Mouse (Mus musculus) gastrocnemius, adult 2 months (tissue): ENCODE measurements around the gene Cptp. TPM values are rescaled to one million over a fixed set of nuclear protein-coding genes. Genes with fewer than 3 reads are reported as not detected.

Experiments
- DNase-seq: peaks from one replicate; pipeline ENCODE4 v3.0.0; 2022
- H3K27ac ChIP-seq: fragments of 200-600 bp; 2 replicates; pipeline ENCODE4 v1.8.1; 2022; ENCODE audit warnings: mild to moderate bottlenecking
- H3K4me3 ChIP-seq: fragments of 200-600 bp; 2 replicates; pipeline ENCODE4 v1.8.1; 2022; ENCODE audit warnings: mild to moderate bottlenecking, moderate library complexity
- CTCF ChIP-seq: fragments of 200-600 bp; IDR thresholded peaks from 2 replicates; pipeline ENCODE4 v1.8.1; 2022; ENCODE audit warnings: antibody characterized with exemption, mild to moderate bottlenecking, moderate library complexity
- intact Hi-C: fragments of 180-260 bp; cut with DNase I; formaldehyde crosslinking; loops from one replicate; pipeline ENCODE4 v1.15.1; 2025
- long read RNA-seq, 2 experiments: library from polyadenylated mRNA; stranded (forward); transcript quantifications; one replicate each; pipeline ENCODE4 v2.0.0; 2021
- total RNA-seq, 2 experiments: library from RNA; stranded (reverse); gene quantifications; 2 replicates each; pipeline ENCODE4 v1.2.3; 2021

Cptp gene
- 10 to 100 TPM; 13.6 to 18.0 TPM for total RNA-seq
- long read RNA-seq, experiment 1, transcript Cptp-201 (3 exons, 2,662 nt), result major isoform, 16 of 18 reads
- long read RNA-seq, experiment 1, partial matches to known transcripts, result 1 of 18 reads
- long read RNA-seq, experiment 1, other reads (novel, unspliced or antisense), result 1 of 18 reads
- long read RNA-seq, experiment 2, transcript Cptp-201 (3 exons, 2,662 nt), result major isoform, 23 of 25 reads
- long read RNA-seq, experiment 2, partial matches to known transcripts, result 0 of 25 reads
- long read RNA-seq, experiment 2, other reads (novel, unspliced or antisense), result 2 of 25 reads

GRCm38 (mm10) chr4:155869317-155870033 lies at the start of gene Cptp, which contains the start of gene Ints11:
Gene Cptp (minus strand): TSS chr4:155869440.
Gene Ints11 (plus strand): TSS chr4:155869546.
- intact Hi-C loops, result loop anchor here (2.0 to 10.0 kb wide), 2 partner anchors 23 to 235 kb away; partner anchors contain the start of gene 9430015G10Rik
- peak within 1 kb of the TSS; percentile 95 for H3K4me3 ChIP-seq
- DNase-seq, result peak; percentile 98
- peak within 1 kb of the TSS; percentile 88 for H3K27ac ChIP-seq
- TF ChIP-seq CTCF, result peak; percentile 49

GRCm38 (mm10) chr4:155908751-155909150 lies 39.5 kb upstream of the Cptp start:
- TF ChIP-seq CTCF, result no peak
- intact Hi-C loops, result no loop called here
- H3K27ac ChIP-seq, result no peak overlapping the region
- DNase-seq, result peak; percentile 17
- H3K4me3 ChIP-seq, result no peak overlapping the region

DNA sequence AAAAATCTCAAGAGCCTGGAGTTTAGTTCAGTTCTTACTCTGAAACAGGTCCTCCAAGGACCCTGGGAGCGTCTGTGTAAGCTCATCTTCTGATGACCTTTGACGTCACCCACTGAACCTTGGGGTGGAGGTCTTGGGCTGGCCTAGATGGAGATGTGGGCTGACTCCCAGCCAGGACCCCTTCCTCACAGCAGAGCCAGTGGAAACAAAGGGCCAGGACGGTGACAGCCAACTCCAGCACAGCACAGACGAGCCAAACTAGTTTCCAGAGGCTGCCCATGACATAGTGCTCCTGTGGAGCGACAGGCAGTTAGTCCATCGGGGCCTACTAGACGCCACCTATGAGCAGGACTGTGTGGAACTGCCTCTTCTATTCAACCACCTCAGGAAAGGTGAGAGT lies 39.0 kb upstream of the Cptp start:
- no peak overlapping the region for H3K27ac ChIP-seq
- intact Hi-C loops, result no loop called here

DNA sequence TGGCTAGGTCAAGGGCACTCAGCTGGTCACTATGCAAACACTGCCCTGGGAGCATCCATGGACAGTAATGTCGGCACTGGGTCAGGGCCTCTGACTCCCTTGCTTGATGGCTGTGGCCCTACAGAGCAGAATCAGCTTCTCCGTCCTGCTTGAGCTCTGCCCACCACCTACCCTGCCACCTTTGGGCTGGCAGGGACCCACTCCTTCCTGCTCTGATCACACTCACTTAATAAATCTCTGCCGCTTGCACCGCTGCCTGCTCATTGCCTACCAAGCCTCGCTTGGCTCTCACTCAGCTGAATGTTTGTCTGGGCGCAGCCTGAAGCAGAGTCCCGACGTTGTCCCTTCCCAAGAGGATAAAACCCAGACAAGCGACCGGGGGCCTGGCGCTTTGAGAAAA lies 37.8 kb upstream of the Cptp start:
- no peak for TF ChIP-seq CTCF
- H3K27ac ChIP-seq, result no peak overlapping the region
- intact Hi-C loops, result no loop called here
- H3K4me3 ChIP-seq, result no peak overlapping the region
- peak; percentile 13 for DNase-seq

More for the DNA sequence above, 39.0 kb upstream of the Cptp start:
- no peak overlapping the region for H3K4me3 ChIP-seq
- DNase-seq, result peak; percentile 18
- TF ChIP-seq CTCF, result no peak

DNA sequence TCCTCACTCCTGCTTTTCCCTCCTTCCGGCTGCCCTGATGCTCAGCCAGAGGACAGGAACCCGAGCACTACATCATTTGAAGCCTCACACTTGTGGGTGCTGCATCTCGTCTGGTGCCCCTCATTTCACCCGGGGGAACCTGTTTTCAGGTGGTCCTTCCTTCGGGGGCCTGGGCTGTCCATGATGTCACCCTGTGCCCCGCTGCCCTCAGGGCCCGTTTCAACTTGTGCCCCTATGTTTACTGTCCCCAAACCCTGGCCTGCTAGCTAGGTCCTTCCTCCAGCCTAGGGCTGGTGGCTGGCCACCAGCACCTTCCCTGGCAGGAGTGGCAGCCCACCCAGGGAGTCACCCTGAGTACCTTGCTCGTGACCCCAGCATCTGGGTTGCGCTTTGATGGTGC lies 36.9 kb upstream of the Cptp start:
- no peak overlapping the region for H3K27ac ChIP-seq
- no peak for TF ChIP-seq CTCF
- no peak overlapping the region for H3K4me3 ChIP-seq
- intact Hi-C loops, result no loop called here
- DNase-seq, result peak; percentile 16

DNA sequence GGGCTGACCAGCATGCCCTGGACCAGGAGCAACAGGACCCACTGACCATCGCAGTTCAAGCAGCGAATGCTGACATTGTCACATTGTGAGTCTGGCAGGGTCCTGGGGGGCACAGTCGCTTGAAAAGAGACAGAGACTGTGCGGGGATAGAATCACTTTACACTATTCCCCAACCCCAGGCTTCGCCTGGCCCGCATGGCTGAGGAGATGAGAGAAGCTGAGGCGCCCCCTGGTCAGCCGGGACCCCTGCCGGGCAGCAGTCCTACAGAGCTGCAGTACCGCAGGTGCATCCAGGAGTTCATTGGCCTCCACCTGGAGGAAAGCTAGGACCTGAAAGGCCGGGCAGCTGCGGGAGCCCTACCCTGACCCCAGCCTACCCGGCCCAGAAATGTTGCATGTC lies 36.4 kb upstream of the Cptp start:
- H3K4me3 ChIP-seq, result no peak overlapping the region
- H3K27ac ChIP-seq, result no peak overlapping the region
- peak; percentile 15 for DNase-seq
- no peak for TF ChIP-seq CTCF
- intact Hi-C loops, result no loop called here

DNA sequence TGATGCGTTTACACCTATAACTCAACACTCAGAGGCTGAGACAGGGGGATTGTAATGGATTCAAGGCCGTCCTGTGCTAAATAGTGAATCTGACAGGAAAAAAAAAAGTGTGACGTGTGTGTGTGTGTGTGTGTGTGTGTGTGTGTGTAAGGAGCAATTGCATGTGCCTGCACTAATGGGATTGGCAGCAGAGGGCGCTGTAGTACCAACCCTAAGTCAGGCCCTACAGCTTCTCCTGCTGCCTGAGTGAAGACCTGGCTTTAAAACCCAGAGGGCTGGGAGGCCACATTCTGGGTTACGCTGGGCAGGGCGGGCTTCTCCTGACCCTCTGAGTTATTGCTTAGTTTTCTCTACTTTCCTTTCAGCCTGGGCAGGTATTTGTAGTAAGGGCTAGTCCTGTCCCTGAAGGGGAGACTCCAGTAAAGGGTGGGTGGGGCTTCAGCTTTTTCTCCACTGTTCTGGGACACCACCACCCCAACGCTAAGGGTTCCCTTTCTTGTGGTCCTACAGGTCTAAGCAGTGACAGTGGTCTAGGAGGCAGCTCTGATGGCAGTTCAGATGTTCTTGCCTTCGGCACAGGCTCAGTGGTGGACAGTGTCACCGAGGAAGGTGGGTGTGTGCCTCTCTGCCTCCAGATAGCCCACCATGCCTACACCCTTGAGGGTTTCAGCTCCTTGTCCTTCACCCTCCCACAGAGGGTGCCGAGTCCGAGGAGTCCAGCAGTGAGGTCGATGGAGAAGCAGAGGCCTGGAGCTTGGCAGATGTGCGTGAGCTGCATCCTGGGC lies 35.3 kb upstream of the Cptp start:
- H3K27ac ChIP-seq, result no peak overlapping the region
- DNase-seq, result peak; percentile 35
- intact Hi-C loops, result no loop called here
- peak; percentile 18; the same call in 1 of the 2 replicates for TF ChIP-seq CTCF
- no peak overlapping the region for H3K4me3 ChIP-seq

DNA sequence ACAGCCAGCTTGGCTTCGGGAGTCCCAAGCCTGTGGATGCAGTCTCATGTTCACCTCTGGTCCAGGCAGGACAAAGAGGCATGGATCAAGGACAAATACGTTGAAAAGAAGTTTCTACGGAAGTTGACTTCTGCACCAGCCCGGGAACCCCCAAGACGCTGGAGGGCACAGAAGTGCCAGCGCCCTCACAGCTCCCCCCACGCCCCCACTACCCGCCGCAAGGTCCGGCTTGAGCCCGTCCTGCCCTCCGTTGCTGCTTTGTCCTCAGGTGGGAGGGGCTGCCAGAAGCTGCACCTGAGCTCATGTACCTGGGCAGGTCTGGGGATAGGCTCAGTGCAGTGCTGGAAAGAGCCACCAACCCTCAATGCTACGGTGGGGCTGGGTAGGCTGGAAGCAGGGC lies 34.0 kb upstream of the Cptp start:
- TF ChIP-seq CTCF, result no peak
- intact Hi-C loops, result no loop called here
- peak; percentile 23 for DNase-seq
- H3K27ac ChIP-seq, result no peak overlapping the region
- no peak overlapping the region for H3K4me3 ChIP-seq

- H3K27ac ChIP-seq, result no peak overlapping the region
- no peak for TF ChIP-seq CTCF
- DNase-seq, result peak; percentile 23
- intact Hi-C loops, result no loop called here
- H3K4me3 ChIP-seq, result no peak overlapping the region
Observed at GRCm38 (mm10) chr4:155901205-155901604, 32.0 kb upstream of the Cptp start.

GRCm38 (mm10) chr4:155899355-155899754 lies 30.1 kb upstream of the Cptp start:
- no peak for DNase-seq
- TF ChIP-seq CTCF, result no peak
- intact Hi-C loops, result no loop called here

GRCm38 (mm10) chr4:155898318-155898717 lies 29.1 kb upstream of the Cptp start:
- no peak for DNase-seq
- Histone ChIP-seq H3K4me3 (no peak overlapping the region), H3K27ac (no peak overlapping the region)
- intact Hi-C loops, result no loop called here
- TF ChIP-seq CTCF, result no peak

More at GRCm38 (mm10) chr4:155899355-155899754, 30.1 kb upstream of the Cptp start:
- Histone ChIP-seq H3K4me3 (no peak overlapping the region), H3K27ac (no peak overlapping the region)

DNA sequence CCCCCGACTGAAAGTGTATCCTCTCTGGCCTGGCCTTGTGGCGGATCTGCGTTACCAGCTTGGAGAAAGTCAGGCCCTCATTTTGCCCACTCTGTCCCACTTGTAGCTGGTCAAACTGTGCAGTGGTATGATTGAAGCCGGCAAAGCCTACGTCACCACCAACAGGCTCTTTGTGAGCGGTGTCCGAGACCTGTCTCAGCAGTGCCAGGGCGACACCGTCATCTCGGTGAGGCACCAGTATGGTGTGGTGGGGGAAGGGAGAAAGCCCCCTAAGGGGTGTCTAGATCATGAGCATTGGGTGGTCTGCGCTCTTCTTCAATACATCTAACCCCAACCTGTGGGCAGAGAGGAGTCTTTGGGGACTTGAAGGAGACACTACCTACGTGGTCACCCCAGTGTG lies 27.2 kb upstream of the Cptp start:
- Histone ChIP-seq H3K4me3 (no peak overlapping the region), H3K27ac (no peak overlapping the region)
- intact Hi-C loops, result no loop called here
- peak; percentile 23 for DNase-seq
- TF ChIP-seq CTCF, result no peak

DNA sequence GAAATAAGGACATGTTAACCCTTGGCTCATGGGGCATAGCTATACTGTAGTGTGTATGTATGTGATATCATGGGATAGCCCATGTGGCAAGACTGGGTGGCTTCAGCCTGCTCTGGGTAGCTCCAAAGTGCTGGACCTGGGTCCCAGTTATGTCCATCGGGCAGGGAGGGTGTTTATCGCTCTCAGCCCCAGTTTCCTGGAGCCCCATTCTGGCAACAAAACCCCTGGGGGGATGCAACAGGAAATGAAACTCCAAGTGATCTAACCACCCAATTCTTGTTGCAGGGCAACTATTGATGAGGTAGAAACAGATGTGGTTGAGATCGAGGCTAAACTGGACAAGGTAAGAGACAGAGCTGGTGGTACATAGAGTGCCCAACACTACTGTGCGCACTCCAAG lies 26.6 kb upstream of the Cptp start:
- peak overlapping the region; percentile 81 for H3K4me3 ChIP-seq
- no peak for DNase-seq
- H3K27ac ChIP-seq, result peak overlapping the region; percentile 87

More for the DNA sequence above, 26.6 kb upstream of the Cptp start:
- TF ChIP-seq CTCF, result no peak
- intact Hi-C loops, result no loop called here
